Mouse (Mus musculus): ENCODE data around the gene Ghitm.
"Not testable (repeated sequence)": the region's sequence is repeated elsewhere in the genome, so short reads cannot be mapped to it uniquely, and the experiment has no call there.

DNA sequence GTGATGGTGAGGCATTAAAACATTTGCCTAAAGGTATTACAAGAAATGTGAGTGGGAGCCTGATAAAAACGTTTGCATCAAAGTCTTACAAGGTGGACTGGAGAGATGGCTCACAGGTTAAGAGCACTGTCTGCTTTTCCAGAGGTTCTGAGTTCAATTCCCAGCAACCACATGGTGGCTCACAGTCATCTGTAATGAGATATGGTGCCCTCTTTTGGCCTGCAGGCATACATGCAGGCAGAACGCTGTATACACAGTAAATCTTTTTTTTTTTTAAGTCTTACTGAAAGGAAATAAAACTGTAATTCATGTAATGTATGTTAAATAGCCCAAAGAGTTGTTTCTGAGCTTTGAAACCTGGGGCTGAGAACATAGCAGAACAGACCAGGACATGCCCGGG is 2.5 kb upstream of the Ghitm start:
- TF ChIP-seq CTCF (IDR thresholded peaks at IDR 0.05; ENCODE audit: low read depth, low read length); POLR2A (IDR thresholded peaks at IDR 0.05; ENCODE audit: extremely low read depth, insufficient read depth, low read length): not testable (repeated sequence)

Measured in liver, adult 2 months (tissue).